Mouse (Mus musculus): ENCODE data around the gene Lix1.

- TF ChIP-seq POLR2A (IDR thresholded peaks at IDR 0.05; ENCODE audit: borderline replicate concordance, control insufficient read depth, low read depth, low read length) (no peak), CTCF (IDR thresholded peaks at IDR 0.05; ENCODE audit: control insufficient read depth, insufficient read depth, low read length) (no peak)
These were observed 96.8 kb downstream of the Lix1 start for GRCm38 (mm10) chr17:17499278-17499677.
